Mouse (Mus musculus): ENCODE data around the gene Mcrip2.

GRCm38 (mm10) chr17:25873405-25874147, 5.0 kb upstream of the Mcrip2 start:
- TF ChIP-seq CTCF (IDR thresholded peaks at IDR 0.05; ENCODE audit: extremely low read depth, insufficient read length, insufficient replicate concordance, low read depth, low read length) (no peak), POLR2A (IDR thresholded peaks at IDR 0.05; ENCODE audit: low read depth, low read length) (no peak)

Measured in small intestine, adult 2 months (tissue).